Mouse (Mus musculus): ENCODE results near the gene Pik3cd. TPM values are rescaled to one million over a fixed set of nuclear protein-coding genes. Genes with fewer than 3 reads are reported as not detected.

Gene Pik3cd
- polyA plus RNA-seq, 1 experiment from 2014 or later: 5.1 TPM

DNA sequence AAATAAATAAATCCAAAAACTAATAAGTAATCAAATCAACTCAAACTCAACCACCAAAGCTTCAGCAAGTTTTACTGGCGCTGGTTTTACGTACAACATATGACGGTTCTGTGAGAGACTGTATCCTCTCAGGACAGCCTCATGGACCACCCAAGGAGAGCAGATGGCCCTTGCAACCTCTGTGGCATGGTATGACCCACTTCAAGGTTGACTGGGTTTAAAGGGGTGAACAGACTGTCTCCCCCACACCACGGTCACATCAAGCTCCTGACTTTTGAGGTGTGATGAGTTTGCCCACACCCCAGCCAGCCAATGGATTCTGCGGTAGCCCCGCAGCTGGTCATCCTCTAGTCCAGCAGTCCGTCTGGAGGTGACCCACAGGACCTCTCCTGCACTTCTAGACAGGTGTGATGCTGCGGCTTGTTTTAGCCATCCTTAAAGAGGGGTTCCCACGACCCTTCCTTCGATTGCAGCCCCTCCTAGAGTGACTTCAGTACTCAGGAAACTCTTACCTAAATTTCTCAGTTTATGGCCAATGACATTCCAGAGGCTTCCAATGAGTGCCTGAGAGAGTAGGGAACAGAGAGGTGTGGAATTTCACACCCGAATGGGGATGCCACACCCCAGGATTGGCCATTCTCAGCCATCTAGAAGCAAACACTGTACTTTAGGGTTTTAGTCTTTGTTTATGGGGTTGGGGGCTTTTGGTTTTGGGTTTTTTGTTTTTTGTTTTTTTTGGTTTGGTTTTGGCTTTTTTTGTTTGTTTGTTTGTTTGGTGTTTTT, 17.3 kb downstream of the Pik3cd start:
- Histone ChIP-seq H3K4me3 (replicated peaks; ENCODE audit: low read length) (no peak overlapping the region), H3K4me1 (ENCODE audit: control insufficient read depth, insufficient read depth, low read length) (no peaks in the 10 kb centered on the region), H3K9ac (ENCODE audit: low read length) (no peak overlapping the region), H3K4me2 (ENCODE audit: low read depth, low read length) (no peak overlapping the region), H3K27ac (ENCODE audit: low read length) (no peak overlapping the region), H3K27me3 (ENCODE audit: control insufficient read depth, insufficient read depth, low read length) (no peaks in the 10 kb centered on the region), H3K9me3 (replicated peaks; ENCODE audit: control insufficient read depth, low read length) (no peaks in the 10 kb centered on the region), H3K36me3 (ENCODE audit: control insufficient read depth, insufficient read depth, low read length) (no peaks in the 10 kb centered on the region)
- WGBS: 70% methylated on average over 11 of the region's 11 CpGs
- no peak for ATAC-seq (ENCODE audit: insufficient read depth, low FRiP score)

DNA sequence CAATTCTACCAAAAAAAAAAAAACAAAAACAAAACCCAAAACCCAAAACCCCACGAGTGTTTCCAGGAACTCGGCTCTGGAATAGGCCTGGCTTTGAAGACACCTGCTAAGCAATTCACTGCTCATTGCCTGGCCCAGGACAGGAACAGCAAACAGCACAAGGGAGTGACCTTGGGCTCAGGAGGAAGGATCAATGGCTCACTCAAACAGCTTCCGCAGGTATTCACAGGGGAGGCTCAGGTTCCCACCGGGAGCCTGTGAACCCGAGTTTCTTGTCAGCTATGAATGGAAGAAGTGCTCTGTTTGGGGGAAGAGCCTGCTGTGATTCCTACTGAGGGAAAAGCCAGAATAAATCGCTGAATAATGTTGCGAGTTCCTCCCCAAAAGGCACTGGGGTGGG, 18.5 kb downstream of the Pik3cd start:
- H3K4me1 ChIP-seq (ENCODE audit: control insufficient read depth, insufficient read depth, low read length): no peaks in the 10 kb centered on the region
- 23% methylated on average over 7 of the region's 7 CpGs for WGBS
- no peak overlapping the region for H3K27ac ChIP-seq (ENCODE audit: low read length)
- H3K9ac ChIP-seq (ENCODE audit: low read length): no peak overlapping the region
- no peak for ATAC-seq (ENCODE audit: insufficient read depth, low FRiP score)
- no peak overlapping the region for H3K4me3 ChIP-seq (replicated peaks; ENCODE audit: low read length)
- no peaks in the 10 kb centered on the region for H3K27me3 ChIP-seq (ENCODE audit: control insufficient read depth, insufficient read depth, low read length)
- H3K36me3 ChIP-seq (ENCODE audit: control insufficient read depth, insufficient read depth, low read length): no peaks in the 10 kb centered on the region
- H3K4me2 ChIP-seq (ENCODE audit: low read depth, low read length): no peak overlapping the region
- H3K9me3 ChIP-seq (replicated peaks; ENCODE audit: control insufficient read depth, low read length): no peaks in the 10 kb centered on the region

DNA sequence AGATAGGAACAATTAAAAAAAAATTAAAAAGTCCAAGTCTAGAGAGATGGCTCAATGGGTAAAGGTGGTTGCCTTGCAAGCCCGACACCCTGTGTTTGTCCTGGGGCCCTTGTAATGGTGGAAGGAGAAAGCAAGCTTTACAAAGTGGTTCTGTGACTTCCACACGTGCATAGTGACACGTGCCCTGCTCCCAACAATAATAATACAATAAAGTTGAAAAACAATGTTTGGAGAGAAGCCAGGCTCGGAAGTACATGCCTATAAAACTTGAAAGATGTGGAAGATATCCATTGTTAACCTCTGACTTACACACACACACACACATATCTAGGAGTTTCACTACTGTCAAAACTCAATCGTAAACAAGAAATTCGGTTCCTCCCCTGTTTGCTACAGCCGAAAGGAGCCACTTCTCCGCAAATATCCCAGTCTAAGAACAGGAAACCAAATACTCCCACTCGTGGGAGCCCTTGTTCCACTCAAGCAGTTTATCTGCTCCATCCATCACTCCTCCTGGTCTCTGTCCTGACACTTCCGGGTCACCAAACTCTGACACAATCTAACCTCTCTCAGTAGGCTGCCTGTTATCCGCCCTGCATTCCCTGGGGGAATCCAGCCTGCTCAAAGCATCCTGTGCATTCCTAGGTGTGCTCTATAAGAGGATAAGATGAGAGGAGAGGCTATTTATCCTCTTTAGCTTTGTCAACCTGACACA, 23.2 kb downstream of the Pik3cd start:
- Histone ChIP-seq H3K4me3 (replicated peaks; ENCODE audit: low read length) (no peak overlapping the region), H3K27me3 (ENCODE audit: control insufficient read depth, insufficient read depth, low read length) (peaks cover 5% of the 10 kb centered on the region; the same call in 1 of the 2 replicates), H3K9me3 (replicated peaks; ENCODE audit: control insufficient read depth, low read length) (no peaks in the 10 kb centered on the region), H3K4me1 (ENCODE audit: control insufficient read depth, insufficient read depth, low read length) (peaks cover 15% of the 10 kb centered on the region; the same call in 1 of the 2 replicates), H3K4me2 (ENCODE audit: low read depth, low read length) (no peak overlapping the region), H3K9ac (ENCODE audit: low read length) (no peak overlapping the region), H3K36me3 (ENCODE audit: control insufficient read depth, insufficient read depth, low read length) (no peaks in the 10 kb centered on the region), H3K27ac (ENCODE audit: low read length) (no peak overlapping the region)
- WGBS: 53% methylated on average over 11 of the region's 11 CpGs
- ATAC-seq (ENCODE audit: insufficient read depth, low FRiP score): no peak

DNA sequence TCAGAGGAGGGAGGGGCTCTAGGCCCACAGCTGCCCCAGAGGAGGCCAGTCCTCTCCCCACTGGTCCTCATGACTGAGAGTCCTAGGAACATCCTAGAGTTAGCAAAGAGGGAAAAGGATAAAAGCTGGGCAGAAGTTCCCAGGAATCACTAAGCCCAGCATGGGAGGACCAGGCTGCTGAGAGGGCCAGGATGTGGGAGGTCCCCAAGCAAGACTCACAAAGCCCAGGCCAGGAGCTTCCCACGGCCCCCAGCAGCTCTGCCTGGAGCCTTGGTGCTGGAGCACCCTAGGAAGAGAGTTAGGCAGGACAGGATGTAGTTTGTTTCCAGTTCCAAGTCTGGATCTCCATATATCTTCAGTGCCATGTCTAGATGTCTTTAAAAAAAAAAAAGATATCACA, 24.4 kb downstream of the Pik3cd start:
- Histone ChIP-seq H3K9ac (ENCODE audit: low read length) (no peak overlapping the region), H3K4me3 (replicated peaks; ENCODE audit: low read length) (no peak overlapping the region), H3K27ac (ENCODE audit: low read length) (no peak overlapping the region), H3K36me3 (ENCODE audit: control insufficient read depth, insufficient read depth, low read length) (no peaks in the 10 kb centered on the region), H3K9me3 (replicated peaks; ENCODE audit: control insufficient read depth, low read length) (no peaks in the 10 kb centered on the region), H3K4me2 (ENCODE audit: low read depth, low read length) (no peak overlapping the region), H3K4me1 (ENCODE audit: control insufficient read depth, insufficient read depth, low read length) (peaks cover 15% of the 10 kb centered on the region; the same call in 1 of the 2 replicates), H3K27me3 (ENCODE audit: control insufficient read depth, insufficient read depth, low read length) (peaks cover 12% of the 10 kb centered on the region; the same call in 1 of the 2 replicates)
- ATAC-seq (ENCODE audit: insufficient read depth, low FRiP score): no peak
- 47% methylated on average over 1 of the region's 1 CpGs for WGBS

DNA sequence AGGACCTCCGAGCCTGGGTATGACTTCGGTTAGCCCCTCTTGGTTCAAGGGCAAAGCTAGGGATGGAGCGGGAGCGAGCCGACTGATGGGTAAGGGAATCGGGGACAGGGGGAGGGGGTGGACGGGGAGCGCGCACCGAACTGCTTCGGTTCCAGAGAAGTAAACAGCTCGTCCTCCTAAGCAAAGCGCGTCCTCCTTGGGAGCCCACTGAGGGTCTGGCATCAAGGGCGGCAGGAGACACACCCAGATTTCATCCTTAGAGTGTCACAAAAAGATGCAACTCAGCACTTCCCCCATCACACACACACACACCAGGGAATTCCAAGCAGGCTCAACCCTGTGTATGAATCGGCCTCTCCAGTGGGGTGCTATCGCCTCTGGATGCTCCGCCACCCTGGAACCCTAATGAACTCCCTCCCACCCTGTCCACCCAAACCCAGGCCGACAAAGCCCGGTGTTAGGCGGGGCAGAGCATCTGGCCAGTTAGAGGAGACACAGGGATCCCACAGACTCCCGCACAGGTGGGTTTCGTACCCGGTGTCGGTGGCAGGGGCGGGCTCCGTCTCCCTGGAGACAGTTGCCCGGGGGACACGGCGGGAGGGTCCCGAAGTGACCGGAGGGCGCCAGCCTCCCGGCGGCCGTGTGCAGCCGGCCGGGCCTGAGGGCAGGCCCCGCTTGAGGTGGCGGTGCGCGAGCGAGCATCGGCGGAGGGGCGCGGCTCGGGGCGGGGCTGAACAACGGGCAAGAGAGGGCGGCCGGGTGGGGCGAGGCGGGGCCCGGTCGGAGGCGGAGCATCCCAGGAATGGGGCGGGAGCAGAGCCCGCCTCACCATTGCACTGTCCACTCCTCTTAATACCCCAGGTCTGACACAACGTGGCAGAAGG, 26.8 kb downstream of the Pik3cd start:
- H3K9ac ChIP-seq (ENCODE audit: low read length): peak overlapping the region; percentile 73
- no peak overlapping the region for H3K27ac ChIP-seq (ENCODE audit: low read length)
- no peaks in the 10 kb centered on the region for H3K9me3 ChIP-seq (replicated peaks; ENCODE audit: control insufficient read depth, low read length)
- peak; percentile 96 for ATAC-seq (ENCODE audit: insufficient read depth, low FRiP score)
- WGBS: 5% methylated on average over 60 of the region's 60 CpGs
- H3K4me2 ChIP-seq (ENCODE audit: low read depth, low read length): peak overlapping the region; percentile 98
- no peaks in the 10 kb centered on the region for H3K36me3 ChIP-seq (ENCODE audit: control insufficient read depth, insufficient read depth, low read length)
- peaks cover 12% of the 10 kb centered on the region; the same call in 1 of the 2 replicates for H3K27me3 ChIP-seq (ENCODE audit: control insufficient read depth, insufficient read depth, low read length)
- peak overlapping the region; percentile 64 for H3K4me3 ChIP-seq (replicated peaks; ENCODE audit: low read length)
- peaks cover 15% of the 10 kb centered on the region; the same call in 1 of the 2 replicates for H3K4me1 ChIP-seq (ENCODE audit: control insufficient read depth, insufficient read depth, low read length)

DNA sequence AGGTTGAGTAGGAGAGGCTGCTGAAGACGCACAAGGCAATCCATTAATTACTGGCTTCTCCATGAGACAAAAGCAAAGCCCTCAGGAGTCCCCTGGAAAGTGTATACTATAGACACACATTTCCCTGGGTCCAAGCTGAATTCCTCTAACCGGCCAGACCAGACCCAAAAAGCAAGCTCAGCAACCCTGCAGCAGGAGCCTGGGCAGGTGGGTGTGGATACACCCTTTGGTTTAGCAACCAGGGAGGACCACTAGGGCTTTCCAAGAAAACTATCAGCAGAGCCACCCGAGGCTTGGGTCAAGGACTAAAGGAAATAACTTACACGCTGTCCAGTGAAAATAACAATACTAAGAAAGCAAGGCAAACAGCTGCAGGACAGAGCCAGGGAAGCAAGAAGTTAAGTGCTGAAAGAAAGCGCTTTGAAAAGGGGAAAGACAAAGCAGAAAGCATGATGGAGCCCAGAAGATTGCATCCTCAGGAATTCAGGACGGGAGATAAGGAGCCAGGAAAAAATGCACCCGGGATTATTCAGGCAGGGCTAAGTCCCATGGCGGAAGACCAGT, 27.5 kb downstream of the Pik3cd start:
- peak overlapping the region; percentile 73 for H3K9ac ChIP-seq (ENCODE audit: low read length)
- WGBS: 14% methylated on average over 8 of the region's 8 CpGs
- no peaks in the 10 kb centered on the region for H3K9me3 ChIP-seq (replicated peaks; ENCODE audit: control insufficient read depth, low read length)
- no peak overlapping the region for H3K27ac ChIP-seq (ENCODE audit: low read length)
- peak overlapping the region; percentile 98 for H3K4me2 ChIP-seq (ENCODE audit: low read depth, low read length)
- ATAC-seq (ENCODE audit: insufficient read depth, low FRiP score): no peak
- peaks cover 15% of the 10 kb centered on the region; the same call in 1 of the 2 replicates for H3K4me1 ChIP-seq (ENCODE audit: control insufficient read depth, insufficient read depth, low read length)
- H3K27me3 ChIP-seq (ENCODE audit: control insufficient read depth, insufficient read depth, low read length): peaks cover 12% of the 10 kb centered on the region; the same call in 1 of the 2 replicates
- H3K4me3 ChIP-seq (replicated peaks; ENCODE audit: low read length): peak overlapping the region; percentile 64
- no peaks in the 10 kb centered on the region for H3K36me3 ChIP-seq (ENCODE audit: control insufficient read depth, insufficient read depth, low read length)

DNA sequence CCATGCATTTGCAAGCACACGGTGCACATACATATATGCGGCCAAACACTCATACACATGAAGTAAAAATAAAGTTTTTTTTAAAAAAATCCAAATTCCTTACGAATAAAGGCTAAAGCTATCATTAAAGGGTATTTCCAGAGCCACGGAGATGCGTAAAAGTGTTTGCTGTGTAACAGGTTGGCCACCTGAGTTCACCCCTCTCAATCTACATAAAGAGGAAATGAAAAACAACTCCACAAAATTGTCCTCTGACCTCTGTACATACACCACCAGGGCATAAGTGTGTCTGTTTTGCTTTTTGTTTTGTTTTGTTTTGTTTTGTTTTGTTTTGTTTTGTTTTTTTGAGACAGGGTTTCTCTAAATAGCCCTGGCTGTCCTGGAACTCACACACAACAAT, 29.6 kb downstream of the Pik3cd start:
- Histone ChIP-seq H3K27me3 (ENCODE audit: control insufficient read depth, insufficient read depth, low read length) (peaks cover 12% of the 10 kb centered on the region; the same call in 1 of the 2 replicates), H3K9me3 (replicated peaks; ENCODE audit: control insufficient read depth, low read length) (no peaks in the 10 kb centered on the region), H3K9ac (ENCODE audit: low read length) (no peak overlapping the region), H3K27ac (ENCODE audit: low read length) (no peak overlapping the region), H3K36me3 (ENCODE audit: control insufficient read depth, insufficient read depth, low read length) (no peaks in the 10 kb centered on the region), H3K4me2 (ENCODE audit: low read depth, low read length) (no peak overlapping the region), H3K4me3 (replicated peaks; ENCODE audit: low read length) (no peak overlapping the region), H3K4me1 (ENCODE audit: control insufficient read depth, insufficient read depth, low read length) (peaks cover 15% of the 10 kb centered on the region; the same call in 1 of the 2 replicates)
- no peak for ATAC-seq (ENCODE audit: insufficient read depth, low FRiP score)
- whole genome bisulfite sequencing: 93% methylated on average over 5 of the region's 5 CpGs

DNA sequence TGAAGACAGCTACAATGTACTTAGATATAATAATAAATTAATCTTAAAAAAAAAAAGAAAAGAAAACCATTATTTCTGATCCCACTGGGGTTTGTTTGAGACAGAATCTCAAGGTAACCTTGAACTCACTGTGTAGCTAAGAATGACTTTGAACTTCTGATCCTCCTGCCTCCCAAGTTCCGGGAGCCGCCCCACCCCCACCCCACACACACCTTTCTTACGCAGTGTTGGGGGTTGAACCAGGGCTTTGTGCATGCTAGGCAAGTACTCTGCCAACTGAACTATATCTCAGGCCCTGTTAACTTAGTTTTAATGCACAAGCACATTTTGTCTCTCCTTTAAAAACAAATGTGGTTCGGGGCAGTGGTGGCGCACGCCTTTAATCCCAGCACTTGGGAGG, 31.2 kb downstream of the Pik3cd start:
- Histone ChIP-seq H3K36me3 (ENCODE audit: control insufficient read depth, insufficient read depth, low read length) (no peaks in the 10 kb centered on the region), H3K27me3 (ENCODE audit: control insufficient read depth, insufficient read depth, low read length) (peaks cover 12% of the 10 kb centered on the region; the same call in 1 of the 2 replicates), H3K27ac (ENCODE audit: low read length) (no peak overlapping the region), H3K4me2 (ENCODE audit: low read depth, low read length) (no peak overlapping the region), H3K9me3 (replicated peaks; ENCODE audit: control insufficient read depth, low read length) (no peaks in the 10 kb centered on the region), H3K9ac (ENCODE audit: low read length) (no peak overlapping the region), H3K4me1 (ENCODE audit: control insufficient read depth, insufficient read depth, low read length) (peaks cover 11% of the 10 kb centered on the region; the same call in 1 of the 2 replicates), H3K4me3 (replicated peaks; ENCODE audit: low read length) (no peak overlapping the region)
- ATAC-seq (ENCODE audit: insufficient read depth, low FRiP score): no peak
- 95% methylated on average over 6 of the region's 6 CpGs for WGBS

All from stomach, embryonic 16.5 days (tissue).